Mouse (Mus musculus): ENCODE data around the gene Pcsk4.
A peak's percentile ranks its signal among the peaks of the same experiment; 100 is the strongest.

Gene Pcsk4

GRCm38 (mm10) chr10:80329273-80330081 is at the start of gene Pcsk4, which contains the start of gene Reep6:
Pcsk4 (minus strand) TSS chr10:80329498.
Reep6 (plus strand) TSS chr10:80329953.
- DNase-seq (ENCODE audit: inconsistent ontology term) = peak; percentile 100

GRCm38 (mm10) chr10:80377716-80378115 is 48.4 kb upstream of the Pcsk4 start:
- DNase-seq (ENCODE audit: inconsistent ontology term) = no peak

- peak; percentile 75 for DNase-seq (ENCODE audit: inconsistent ontology term)
These were observed 46.9 kb upstream of the Pcsk4 start for GRCm38 (mm10) chr10:80376160-80376559.

GRCm38 (mm10) chr10:80374063-80374462 is 44.8 kb upstream of the Pcsk4 start:
- DNase-seq (ENCODE audit: inconsistent ontology term) = no peak

DNA sequence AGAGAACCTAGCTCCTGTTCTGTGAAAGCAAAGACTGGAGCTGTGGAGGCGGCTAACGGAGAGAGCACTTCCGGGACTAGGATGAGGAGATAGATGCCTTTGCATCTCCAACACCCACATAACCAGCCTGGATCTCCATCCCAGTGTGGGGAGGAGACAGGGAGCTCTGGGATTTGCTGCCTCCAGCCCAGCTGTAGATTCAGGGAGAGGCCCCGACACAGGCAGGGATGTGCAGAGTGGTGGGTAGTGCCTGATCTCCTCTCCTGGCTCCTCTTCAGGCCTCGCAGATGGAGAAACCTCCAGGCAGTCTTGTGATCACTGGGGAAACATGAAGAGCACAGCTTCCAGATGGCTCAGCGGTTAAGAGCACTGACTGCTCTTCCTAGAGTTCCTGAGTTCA is 43.4 kb upstream of the Pcsk4 start:
- no peak for DNase-seq (ENCODE audit: inconsistent ontology term)

- no peak for DNase-seq (ENCODE audit: inconsistent ontology term)
These were observed 42.7 kb upstream of the Pcsk4 start for GRCm38 (mm10) chr10:80371983-80372382.

- peak; percentile 70 for DNase-seq (ENCODE audit: inconsistent ontology term)
These were observed 42.2 kb upstream of the Pcsk4 start for GRCm38 (mm10) chr10:80371411-80371966.

DNA sequence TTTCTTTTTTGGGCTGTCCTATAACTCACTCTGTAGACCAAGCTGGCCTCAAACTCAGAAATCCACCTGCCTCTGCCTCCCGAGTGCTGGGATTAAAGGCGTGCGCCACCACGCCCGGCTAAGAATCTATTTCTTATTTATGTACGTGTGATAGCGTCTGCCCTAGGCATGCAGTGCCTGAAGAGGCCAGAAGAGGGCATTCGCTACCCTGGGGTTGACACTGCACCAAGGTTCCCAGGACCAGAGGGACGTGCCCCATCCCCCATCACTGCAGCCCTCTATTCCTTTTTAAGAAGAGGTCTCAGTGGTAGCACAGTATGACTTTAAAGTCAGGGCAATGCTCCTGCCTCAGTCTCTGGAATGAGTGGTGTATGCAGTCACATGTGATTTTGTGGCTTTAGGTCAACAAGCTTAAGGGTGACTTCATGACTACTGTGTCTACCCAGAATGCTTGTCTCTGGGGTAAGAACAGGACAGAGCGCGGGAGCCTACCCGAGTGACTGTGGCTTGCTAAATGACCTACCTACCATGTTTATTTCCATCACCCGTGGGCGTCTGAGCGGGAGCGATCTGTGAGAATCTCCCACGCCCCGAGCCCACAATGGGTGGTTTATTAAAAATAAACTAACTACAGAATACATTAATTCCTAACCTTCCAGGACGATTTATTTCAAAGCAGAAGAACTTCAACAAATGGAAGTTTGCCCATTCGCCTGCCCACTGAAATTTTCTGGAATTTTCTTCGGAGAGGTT is 40.9 kb upstream of the Pcsk4 start:
- DNase-seq (ENCODE audit: inconsistent ontology term) = no peak

- DNase-seq (ENCODE audit: inconsistent ontology term) = no peak
These were observed 39.1 kb upstream of the Pcsk4 start for GRCm38 (mm10) chr10:80368392-80368791.

- no peak for DNase-seq (ENCODE audit: inconsistent ontology term)
These were observed 38.7 kb upstream of the Pcsk4 start for GRCm38 (mm10) chr10:80367954-80368353.

- DNase-seq (ENCODE audit: inconsistent ontology term) = no peak
These were observed 36.4 kb upstream of the Pcsk4 start for GRCm38 (mm10) chr10:80365736-80366135.

DNA sequence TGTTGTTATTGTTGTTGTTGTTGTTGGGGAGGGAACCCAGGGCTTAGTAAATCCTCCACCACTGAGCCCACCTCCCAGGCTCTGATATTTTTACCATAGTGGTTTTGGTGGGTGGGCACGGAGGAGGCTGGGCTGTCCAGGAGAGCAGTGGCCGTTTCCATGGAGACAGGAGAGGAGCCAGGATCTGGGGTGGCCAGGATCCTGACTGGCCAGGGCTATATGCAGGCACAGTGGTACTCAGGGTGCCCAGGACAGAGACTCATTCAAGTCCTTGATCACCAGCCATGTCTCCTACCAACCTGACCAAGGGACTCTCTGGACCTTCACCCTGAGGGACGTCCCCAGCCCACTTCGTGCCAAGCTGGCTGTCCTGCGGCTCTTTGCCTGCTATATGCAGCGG is 34.4 kb upstream of the Pcsk4 start:
- no peak for DNase-seq (ENCODE audit: inconsistent ontology term)

DNA sequence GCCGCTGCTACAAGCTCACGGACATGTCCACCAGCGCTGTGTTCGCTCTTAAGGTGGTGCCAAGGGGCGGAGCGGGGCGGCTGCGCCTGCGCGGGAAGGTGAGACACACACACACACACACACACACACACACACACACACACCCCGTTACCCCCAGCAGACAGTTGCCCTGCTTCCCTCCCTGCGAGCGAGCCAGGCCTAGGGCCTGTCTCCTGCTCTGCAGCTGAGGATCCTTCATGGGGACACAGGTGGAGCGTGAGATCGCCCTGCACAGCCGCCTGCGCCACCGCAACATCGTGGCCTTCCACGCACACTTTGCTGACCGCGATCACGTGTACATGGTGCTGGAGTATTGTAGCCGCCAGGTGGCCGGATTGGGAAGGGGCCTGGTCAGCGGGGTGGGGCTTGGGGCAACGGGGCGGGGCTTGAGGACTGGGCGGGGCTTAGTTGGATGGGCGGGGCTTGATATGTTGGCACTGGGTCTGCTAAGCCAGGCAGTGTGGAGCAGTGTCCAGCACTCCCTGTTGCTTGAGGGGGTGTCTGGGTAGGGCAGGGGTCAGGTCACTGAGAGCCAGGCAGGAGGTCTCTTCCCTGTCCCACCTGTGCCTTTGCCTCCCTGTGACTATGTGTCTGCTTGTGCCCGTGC is 28.8 kb upstream of the Pcsk4 start:
- DNase-seq (ENCODE audit: inconsistent ontology term) = peak; percentile 28

DNA sequence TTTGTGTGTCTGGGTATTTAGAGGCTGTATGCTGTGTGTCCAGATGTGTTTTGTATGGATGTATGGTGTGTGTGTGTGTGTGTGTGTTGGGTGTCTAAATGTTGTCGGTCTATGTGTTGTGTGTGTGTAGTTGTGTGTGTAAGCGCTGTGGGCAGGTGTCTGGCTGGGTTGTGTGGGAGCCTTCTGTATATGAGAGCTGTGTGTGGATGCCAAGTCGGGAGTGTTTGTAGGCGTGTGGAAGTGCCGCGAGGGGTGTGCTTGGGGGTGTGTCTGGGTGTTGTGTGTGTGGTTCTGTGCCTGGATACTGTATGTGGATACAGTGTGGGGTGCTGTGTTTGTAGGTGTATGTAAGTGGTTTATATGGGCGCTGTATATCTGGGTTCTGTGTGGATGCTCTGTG is 28.0 kb upstream of the Pcsk4 start:
- no peak for DNase-seq (ENCODE audit: inconsistent ontology term)

GRCm38 (mm10) chr10:80356737-80357136 is 27.4 kb upstream of the Pcsk4 start:
- DNase-seq (ENCODE audit: inconsistent ontology term) = no peak

DNA sequence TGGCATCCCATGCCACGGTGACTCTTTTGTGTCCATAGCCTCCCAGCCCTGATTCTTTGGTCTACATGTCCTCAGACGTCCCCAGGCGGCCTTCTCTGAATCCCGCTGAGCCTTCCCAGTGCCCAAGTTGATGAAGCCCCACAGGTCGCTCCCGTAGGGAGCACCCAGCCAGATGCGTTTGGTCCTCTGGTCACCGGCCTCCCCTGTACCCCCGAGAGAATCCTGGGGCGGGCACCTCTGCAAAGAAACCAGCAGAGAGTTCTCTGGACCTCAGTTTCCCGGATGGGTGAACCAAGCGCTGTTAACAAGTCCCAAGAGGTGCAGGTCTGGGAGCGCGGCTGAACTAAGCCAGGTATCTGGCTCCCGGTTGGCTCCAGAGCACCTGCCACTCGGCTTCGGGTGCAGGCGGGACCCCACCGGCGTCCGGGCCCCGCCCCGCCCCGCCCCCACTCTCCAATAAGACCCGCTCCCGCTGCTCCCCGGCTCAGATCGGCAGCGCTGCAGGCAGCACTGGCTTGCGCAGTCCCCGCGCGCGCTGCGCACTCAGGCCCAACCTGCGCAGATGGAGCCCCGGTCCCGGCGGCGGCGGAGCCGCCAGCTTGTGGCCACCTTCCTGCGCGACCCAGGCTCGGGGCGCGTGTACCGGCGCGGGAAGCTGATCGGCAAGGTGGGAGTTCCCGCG is 26.8 kb upstream of the Pcsk4 start, which contains the start of gene Plk5:
Gene Plk5, plus strand, starts transcription at position 459 of the 682 bp plus-strand sequence.
- no peak for DNase-seq (ENCODE audit: inconsistent ontology term)

DNA sequence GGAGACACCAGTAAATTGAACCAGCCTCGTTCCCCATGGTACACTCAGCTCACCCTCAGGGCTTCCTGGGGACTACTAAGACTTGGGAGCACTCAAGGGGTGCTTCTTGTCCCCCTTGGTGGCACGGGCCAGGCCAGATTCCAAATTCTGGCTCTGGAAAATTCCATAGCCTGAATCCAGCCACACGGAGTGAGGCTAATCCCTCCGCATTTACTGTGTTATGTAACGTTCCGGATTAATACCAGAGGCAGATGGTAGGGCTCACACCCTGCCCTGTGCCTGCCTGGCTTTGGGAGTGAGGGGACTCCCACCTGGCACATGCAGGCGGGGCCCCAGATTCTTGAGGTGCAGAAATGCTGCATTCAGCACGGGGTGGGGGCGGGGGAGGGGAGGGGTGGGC is 26.1 kb upstream of the Pcsk4 start:
- no peak for DNase-seq (ENCODE audit: inconsistent ontology term)

DNA sequence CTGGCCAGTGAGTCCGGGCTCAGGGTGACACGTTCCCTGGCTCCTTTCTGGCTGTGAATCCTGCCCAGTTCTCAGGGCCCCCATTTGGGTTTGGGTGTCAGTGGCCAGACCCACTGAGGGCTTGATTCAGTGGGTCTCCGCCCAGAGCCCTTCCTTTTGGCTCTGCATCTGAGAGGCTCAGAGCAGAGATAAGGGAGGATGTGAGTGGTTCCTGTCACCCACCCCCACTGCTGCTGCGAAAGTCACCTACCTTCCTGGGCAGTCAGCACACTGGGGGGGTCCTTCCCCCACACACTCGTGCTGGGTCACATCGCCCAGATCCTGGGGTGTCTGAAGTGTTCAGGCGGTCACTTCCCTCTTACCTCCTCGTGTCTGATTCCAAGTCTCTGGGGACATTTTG is 23.4 kb upstream of the Pcsk4 start:
- no peak for DNase-seq (ENCODE audit: inconsistent ontology term)

DNA sequence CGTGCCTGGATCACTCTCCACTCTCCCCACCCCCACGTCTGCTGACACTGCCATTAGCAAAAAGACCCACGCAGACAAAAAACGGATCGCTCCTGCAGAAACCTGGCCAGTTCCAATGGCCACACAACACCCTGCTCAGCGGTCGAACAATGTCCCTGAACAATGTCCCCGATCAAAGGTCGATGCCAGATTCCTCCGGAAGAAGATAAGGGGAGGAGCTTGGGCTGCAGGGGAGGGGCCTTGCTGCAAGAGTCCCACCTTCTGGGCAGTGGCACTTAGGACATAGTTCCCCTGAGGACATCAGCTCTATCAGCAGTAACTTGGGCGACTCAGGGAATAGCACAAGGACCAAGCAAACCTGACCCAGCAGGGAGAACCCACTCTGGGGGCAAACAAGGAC is 22.6 kb upstream of the Pcsk4 start:
- no peak for DNase-seq (ENCODE audit: inconsistent ontology term)

GRCm38 (mm10) chr10:80350292-80350691 is 21.0 kb upstream of the Pcsk4 start:
- DNase-seq (ENCODE audit: inconsistent ontology term) = peak; percentile 77

DNA sequence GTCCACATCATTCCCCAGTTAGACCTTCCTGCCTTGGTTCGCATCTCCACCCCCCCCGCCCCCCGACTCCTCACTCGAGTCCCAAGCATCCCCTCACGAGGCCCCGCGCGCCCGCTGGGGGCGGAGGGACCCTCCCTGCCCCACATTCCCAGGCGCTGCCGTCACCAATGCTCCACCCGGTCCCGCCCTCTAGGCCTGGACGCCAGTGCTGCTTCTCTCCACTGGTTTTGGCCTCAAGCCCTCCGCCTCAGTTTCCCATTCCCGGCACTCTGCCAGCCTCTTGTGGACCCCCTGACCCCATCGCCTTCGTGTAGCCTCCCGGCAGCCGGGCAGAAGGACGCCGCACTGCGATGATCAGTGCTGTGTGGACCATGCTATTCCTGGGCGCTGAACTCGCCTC is 19.7 kb upstream of the Pcsk4 start:
- peak; percentile 59 for DNase-seq (ENCODE audit: inconsistent ontology term)

Measured in Muller cell, postnatal 12 days (primary cell).